Comparison of ENCODE assay signal across 10 mouse cellular contexts in genomic region chr2:71376433-71376906, GRCm38 (mm10). TPM values are rescaled to one million over a fixed set of nuclear protein-coding genes. Genes with fewer than 3 reads are reported as not detected.
DNase-seq lines count a peak whose midpoint lies in the region; ATAC-seq and TF ChIP-seq lines count a peak whose summit lies in the region.
"Had no signal": no experiment of that assay in that cellular context is flagged by ENCODE, and none has a peak within 500 bp of the region (broad histone marks: within the 10 kb centered on the region; RNA-seq: fewer than 3 reads in every experiment).

No protein-coding gene starts in this region.

- no peaks in the 10 kb centered on the region for H3K27me3 ChIP-seq in kidney, embryonic 14.5 days (ENCODE audit: control insufficient read depth, insufficient read depth, low read length)
- no peaks in the 10 kb centered on the region for H3K27me3 ChIP-seq in MEL (ENCODE audit: control insufficient read depth in 1 of 2, insufficient read depth in 2 of 2, low read length in 2 of 2)
- H3K27me3 ChIP-seq: megakaryocyte, embryonic 14.5 days had no signal

- H3K36me3 ChIP-seq in kidney, embryonic 14.5 days (ENCODE audit: control insufficient read depth, insufficient read depth, low read length), result no peaks in the 10 kb centered on the region
- H3K36me3 ChIP-seq in MEL (ENCODE audit: control insufficient read depth in 1 of 2, insufficient read depth in 2 of 2, low read length in 2 of 2), result peaks cover 0 to 22% of the 10 kb centered on the region in 2 experiments; a peak in 2 of 4 replicates

- H3K79me2 ChIP-seq in MEL (ENCODE audit: control insufficient read depth, insufficient read depth, low read length, poor library complexity), result no peaks in the 10 kb centered on the region; the same call in 1 of the 2 replicates

- DNase-seq in kidney, adult 18-20 months, result no peak
- peak; percentile 96 for DNase-seq in MEL (ENCODE audit: low read depth, low spot score)
- DNase-seq in induced T-regulatory cell, adult 2 months (ENCODE audit: low read depth), result peak; percentile 63
- DNase-seq in gastrocnemius, adult 18-20 months (ENCODE audit: low spot score), result no peak
- DNase-seq: right cerebral cortex, adult 18-20 months had no signal

- TF ChIP-seq POLR2A in MEL (IDR thresholded peaks at IDR 0.05; ENCODE audit: control insufficient read depth in 1 of 2, insufficient read depth in 1 of 2, low read depth in 1 of 2, low read length in 2 of 2, poor library complexity in 1 of 2), result peak; percentile 25 to 84; a peak in 2 of 4 replicates

- WGBS in kidney, embryonic 14.5 days, result 43% methylated on average over 11 of the region's 11 CpGs

- no peak overlapping the region for H3K27ac ChIP-seq in kidney, embryonic 14.5 days (ENCODE audit: low read depth, low read length)
- peak overlapping the region; percentile 88 for H3K27ac ChIP-seq in MEL (ENCODE audit: control insufficient read depth, low read depth, low read length)

- ATAC-seq in kidney, embryonic 14.5 days (ENCODE audit: low FRiP score, low TSS enrichment), result 0 out of 2 replicates have a peak, but pooled peaks have one; percentile 60
- ATAC-seq in monocyte, adult 5-6 weeks (replicated peaks; ENCODE audit: insufficient number of reproducible peaks, low FRiP score, low TSS enrichment, poor library complexity, severe bottlenecking), result 0 out of 2 replicates have a peak, but pooled peaks have one; percentile 38
- no peak for ATAC-seq in frontal cortex, adult (ENCODE audit: low TSS enrichment)
- ATAC-seq in cerebellum, adult (ENCODE audit: insufficient number of reproducible peaks, low FRiP score, low TSS enrichment), result no peak

- no peak overlapping the region for H3K4me3 ChIP-seq in kidney, embryonic 14.5 days (ENCODE audit: low read length)
- peak overlapping the region; percentile 55 for H3K4me3 ChIP-seq in MEL (ENCODE audit: control insufficient read depth in 1 of 2, insufficient read depth in 1 of 2, low read depth in 2 of 2, low read length in 2 of 2)
- H3K4me3 ChIP-seq: megakaryocyte, embryonic 14.5 days had no signal

- H3K4me1 ChIP-seq in kidney, embryonic 14.5 days (ENCODE audit: control insufficient read depth, insufficient read depth, low read length), result no peaks in the 10 kb centered on the region
- H3K4me1 ChIP-seq in MEL (ENCODE audit: control insufficient read depth in 1 of 2, insufficient read depth in 2 of 2, low read length in 2 of 2), result peaks cover 4 to 25% of the 10 kb centered on the region in 2 experiments

- no peak for TF ChIP-seq CTCF in MEL (IDR thresholded peaks at IDR 0.05 in 2 of 3, conservative IDR thresholded peaks at IDR 0.05 in 1 of 3; ENCODE audit: control insufficient read depth in 1 of 3, insufficient read depth in 1 of 3, low read depth in 2 of 3, low read length in 3 of 3, poor library complexity in 1 of 3, severe bottlenecking in 1 of 3)

- no peak overlapping the region for H3K4me2 ChIP-seq in kidney, embryonic 14.5 days (replicated peaks; ENCODE audit: low read depth, low read length)

- H3K9ac ChIP-seq in kidney, embryonic 14.5 days (ENCODE audit: low read depth, low read length), result no peak overlapping the region
- H3K9ac ChIP-seq in MEL (ENCODE audit: control insufficient read depth, low read depth, low read length, poor library complexity, severe bottlenecking), result peak overlapping the region; percentile 81

- no peaks in the 10 kb centered on the region for H3K9me3 ChIP-seq in kidney, embryonic 14.5 days (ENCODE audit: control insufficient read depth, low read length)
- no peaks in the 10 kb centered on the region for H3K9me3 ChIP-seq in MEL (replicated peaks; ENCODE audit: insufficient read depth, low read length)
- H3K9me3 ChIP-seq: megakaryocyte, embryonic 14.5 days had no signal

- TF ChIP-seq RAD21 in MEL (IDR thresholded peaks at IDR 0.05; ENCODE audit: low read depth, low read length), result no peak

- 0 out of 4 replicates have a peak, but pooled peaks of 1 of the 2 experiments have one; percentile 14 for TF ChIP-seq EP300 in MEL (IDR thresholded peaks at IDR 0.05; ENCODE audit: low read depth in 1 of 2, low read length in 2 of 2)

TF ChIP-seq in MEL, 35 proteins besides CTCF, POLR2A, EP300 and RAD21:
- TF ChIP-seq POLR2AphosphoS2 (IDR thresholded peaks at IDR 0.05; ENCODE audit: low read length) (peak; percentile 85), BHLHE40 (IDR thresholded peaks at IDR 0.05; ENCODE audit: borderline replicate concordance, low read depth, low read length) (no peak), HCFC1 (IDR thresholded peaks at IDR 0.05; ENCODE audit: low read depth, low read length) (peak; percentile 62), ZMIZ1 (IDR thresholded peaks at IDR 0.05; ENCODE audit: low read depth, low read length) (peak; percentile 63; the same call in 1 of the 2 replicates), GATA1 (IDR thresholded peaks at IDR 0.05; ENCODE audit: low read depth, low read length) (peak; percentile 66; the same call in 1 of the 2 replicates), ETS1 (IDR thresholded peaks at IDR 0.05; ENCODE audit: low read depth, low read length) (peak; percentile 74), MAX (IDR thresholded peaks at IDR 0.05; ENCODE audit: low read length) (peak; percentile 99), CHD2 (IDR thresholded peaks at IDR 0.05; ENCODE audit: low read length) (no peak), E2F4 (IDR thresholded peaks at IDR 0.05; ENCODE audit: borderline replicate concordance, low read depth, low read length) (no peak), MYC (IDR thresholded peaks at IDR 0.05; ENCODE audit: low read depth, low read length) (peak; percentile 100), CHD1 (IDR thresholded peaks at IDR 0.05; ENCODE audit: low read depth, low read length) (no peak), KAT2A (conservative IDR thresholded peaks at IDR 0.05; ENCODE audit: low read depth, low read length) (no peak), MAFK (IDR thresholded peaks at IDR 0.05; ENCODE audit: borderline replicate concordance, low read depth, low read length) (no peak), ZC3H11A (IDR thresholded peaks at IDR 0.05; ENCODE audit: low read depth, low read length) (no peak), SIN3A (IDR thresholded peaks at IDR 0.05; ENCODE audit: low read length) (peak; percentile 97), USF2 (IDR thresholded peaks at IDR 0.05; ENCODE audit: borderline replicate concordance in 1 of 2, insufficient read depth in 1 of 2, low read depth in 1 of 2, low read length in 2 of 2) (no peak), UBTF (IDR thresholded peaks at IDR 0.05; ENCODE audit: borderline replicate concordance, insufficient read depth, low read depth, low read length) (no peak), MEF2A (IDR thresholded peaks at IDR 0.05; ENCODE audit: extremely low read depth, insufficient replicate concordance, low read depth, low read length, poor library complexity, severe bottlenecking) (no peak), RCOR1 (IDR thresholded peaks at IDR 0.05; ENCODE audit: low read depth, low read length) (no peak), TCF12 (IDR thresholded peaks at IDR 0.05; ENCODE audit: low read depth, low read length) (no peak), TAL1 (IDR thresholded peaks at IDR 0.05; ENCODE audit: low read length) (no peak), GABPA (IDR thresholded peaks at IDR 0.05; ENCODE audit: low read depth, low read length) (no peak), POLR2AphosphoS5 (IDR thresholded peaks at IDR 0.05; ENCODE audit: borderline replicate concordance, low read depth, low read length) (no peak), MAZ (IDR thresholded peaks at IDR 0.05; ENCODE audit: low read depth, low read length) (no peak), ZKSCAN1 (IDR thresholded peaks at IDR 0.05; ENCODE audit: low read depth, low read length) (no peak), MYB (IDR thresholded peaks at IDR 0.05; ENCODE audit: low read depth, low read length) (no peak), MXI1 (IDR thresholded peaks at IDR 0.05; ENCODE audit: low read depth, low read length) (peak; percentile 100), TBP (IDR thresholded peaks at IDR 0.05; ENCODE audit: low read depth, low read length) (peak; percentile 72), ELF1 (IDR thresholded peaks at IDR 0.05; ENCODE audit: low read depth, low read length) (peak; percentile 25; the same call in 1 of the 2 replicates), NRF1 (IDR thresholded peaks at IDR 0.05; ENCODE audit: insufficient read depth, low read depth, low read length, poor library complexity, severe bottlenecking) (no peak), ZNF384 (IDR thresholded peaks at IDR 0.05; ENCODE audit: low read depth, low read length) (no peak), JUND (IDR thresholded peaks at IDR 0.05; ENCODE audit: low read depth, low read length) (no peak), USF1 (IDR thresholded peaks at IDR 0.05; ENCODE audit: low read depth, low read length) (peak; percentile 67), SMC3 (IDR thresholded peaks at IDR 0.05; ENCODE audit: low read depth, low read length) (no peak), NELFE (IDR thresholded peaks at IDR 0.05; ENCODE audit: low read depth, low read length) (peak; percentile 84)

RNA-seq across cellular contexts. Expression of gene Slc25a12, which starts 8.9 kb away (rescaled TPM):
- 29.8 and 41.6 TPM in 2 replicates for polyA plus RNA-seq in kidney, embryonic 14.5 days (2014; fragmentation: Nextera tagmentation; extraction: Ambion mirVana)
- total RNA-seq in MEL (2012; rRNA removed), result 63.2 and 67.4 TPM in 2 replicates
- polyA plus RNA-seq in MEL (2012; ENCODE audit: insufficient read depth in 1 of 2, insufficient read length in 2 of 2, low read depth in 1 of 2, low replicate concordance in 2 of 2, missing spikeins in 1 of 2), result 10 to 100 TPM in 1 of 2 experiments, not detected in 1; 98.6 TPM
- 29.7 to 68.1 TPM (median 37.1 TPM) in 3 replicates for total RNA-seq in monocyte, adult 5-6 weeks (2017)
- 100 to 1,000 TPM; 379 to 427 TPM for total RNA-seq in gastrocnemius, adult 18-20 months (2021)

RNA-seq across cellular contexts. Expression of gene Hat1, which starts 12.3 kb away (rescaled TPM):
- polyA plus RNA-seq in kidney, embryonic 14.5 days (2014; fragmentation: Nextera tagmentation; extraction: Ambion mirVana), result 149 and 192 TPM in 2 replicates
- total RNA-seq in MEL (2012; rRNA removed), result 167 and 190 TPM in 2 replicates
- 100 to 1,000 TPM in 1 of 2 experiments, not detected in 1; 167 TPM for polyA plus RNA-seq in MEL (2012; ENCODE audit: insufficient read depth in 1 of 2, insufficient read length in 2 of 2, low read depth in 1 of 2, low replicate concordance in 2 of 2, missing spikeins in 1 of 2)
- 67.0 to 78.5 TPM (median 73.6 TPM) in 3 replicates for total RNA-seq in monocyte, adult 5-6 weeks (2017)
- 10 to 100 TPM; 16.7 to 18.4 TPM for total RNA-seq in gastrocnemius, adult 18-20 months (2021)

Comparison
In these comparisons a context has a peak if more than half of its experiments do, and no peak if none do; other contexts are left out.
1. ATAC-seq: peak in kidney, embryonic 14.5 days (single experiment) and monocyte, adult 5-6 weeks (single experiment); none in frontal cortex, adult (single experiment) and cerebellum, adult (single experiment).
2. DNase-seq: peak in MEL (single experiment) and induced T-regulatory cell, adult 2 months (single experiment); none in kidney, adult 18-20 months (single experiment) and gastrocnemius, adult 18-20 months (single experiment).